Mouse (Mus musculus) ovary, adult 18-20 months (tissue): ENCODE results near the gene Gm21762.
"Not testable (repeated sequence)": the region's sequence is repeated elsewhere in the genome, so short reads cannot be mapped to it uniquely, and the experiment has no call there.

Experiments used
- DNase-seq: peaks from one replicate; pipeline ENCODE4 v3.0.0; 2022; ENCODE audit warnings: low spot score, mixed read lengths

Gene Gm21762

DNA sequence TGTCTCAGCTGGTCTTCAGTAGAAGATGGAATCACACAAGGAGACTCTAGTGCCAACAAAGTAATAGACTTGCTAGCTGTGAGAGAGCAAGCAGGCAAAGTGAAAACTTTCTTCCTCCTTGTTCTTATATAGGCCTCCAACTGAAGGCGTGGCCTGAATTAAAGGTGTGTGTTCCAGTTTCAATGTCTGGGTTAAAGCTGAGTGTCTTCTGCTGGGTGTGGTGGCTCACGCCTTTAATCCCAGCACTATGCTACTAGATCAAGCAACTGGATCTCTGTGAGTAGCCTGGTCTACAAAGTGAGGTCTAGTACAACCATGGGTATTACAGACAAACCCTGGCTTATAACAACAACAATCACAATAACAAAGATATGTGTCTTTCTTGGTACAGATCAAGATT, at the start of gene Gm21762:
Gene Gm21762, minus strand, starts transcription at position 101 of the 400 bp plus-strand sequence.
- not testable (repeated sequence) for DNase-seq

DNA sequence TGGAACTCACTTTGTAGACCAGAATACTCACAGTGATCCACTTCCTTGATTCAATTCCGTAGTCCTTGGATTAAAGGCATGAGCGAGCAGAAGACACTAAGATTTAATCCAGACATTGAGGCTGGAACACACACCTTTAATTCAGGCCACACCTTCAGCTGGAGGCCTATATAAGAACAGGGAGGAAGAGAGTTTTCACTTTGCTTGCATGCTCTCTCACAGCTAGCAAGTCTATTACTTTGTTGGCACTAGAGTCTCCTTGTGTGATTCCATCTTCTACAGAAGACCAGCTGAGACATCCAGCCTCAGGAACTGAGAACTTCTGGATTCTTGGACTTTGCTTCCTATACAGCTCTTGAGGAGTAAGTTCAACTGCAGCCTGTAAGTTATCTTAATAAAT, 47.1 kb upstream of the Gm21762 start, which contains the start of gene AF067061:
Gene AF067061, plus strand, starts transcription at position 245 of the 400 bp plus-strand sequence.
- DNase-seq = not testable (repeated sequence)

DNA sequence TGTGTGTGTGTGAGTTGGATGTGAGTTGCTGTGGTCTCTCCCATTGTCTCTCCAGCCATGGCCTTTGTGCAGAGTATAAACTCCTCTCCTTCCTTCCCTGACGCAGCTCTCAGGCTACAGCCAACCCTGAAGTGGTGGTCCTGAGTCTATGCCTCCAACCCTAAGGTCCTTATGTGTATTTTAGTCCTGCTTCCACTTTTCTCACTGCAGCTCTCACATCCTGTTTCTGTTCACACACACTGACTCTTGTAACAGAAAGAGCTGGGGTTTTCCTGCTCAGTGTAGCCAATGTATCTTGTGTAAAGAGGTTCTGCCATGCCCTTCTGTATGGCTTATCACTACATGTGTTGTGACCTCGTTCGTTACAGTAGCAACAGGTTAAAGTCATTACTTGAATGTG, 44.0 kb upstream of the Gm21762 start:
- DNase-seq = not testable (repeated sequence)

DNA sequence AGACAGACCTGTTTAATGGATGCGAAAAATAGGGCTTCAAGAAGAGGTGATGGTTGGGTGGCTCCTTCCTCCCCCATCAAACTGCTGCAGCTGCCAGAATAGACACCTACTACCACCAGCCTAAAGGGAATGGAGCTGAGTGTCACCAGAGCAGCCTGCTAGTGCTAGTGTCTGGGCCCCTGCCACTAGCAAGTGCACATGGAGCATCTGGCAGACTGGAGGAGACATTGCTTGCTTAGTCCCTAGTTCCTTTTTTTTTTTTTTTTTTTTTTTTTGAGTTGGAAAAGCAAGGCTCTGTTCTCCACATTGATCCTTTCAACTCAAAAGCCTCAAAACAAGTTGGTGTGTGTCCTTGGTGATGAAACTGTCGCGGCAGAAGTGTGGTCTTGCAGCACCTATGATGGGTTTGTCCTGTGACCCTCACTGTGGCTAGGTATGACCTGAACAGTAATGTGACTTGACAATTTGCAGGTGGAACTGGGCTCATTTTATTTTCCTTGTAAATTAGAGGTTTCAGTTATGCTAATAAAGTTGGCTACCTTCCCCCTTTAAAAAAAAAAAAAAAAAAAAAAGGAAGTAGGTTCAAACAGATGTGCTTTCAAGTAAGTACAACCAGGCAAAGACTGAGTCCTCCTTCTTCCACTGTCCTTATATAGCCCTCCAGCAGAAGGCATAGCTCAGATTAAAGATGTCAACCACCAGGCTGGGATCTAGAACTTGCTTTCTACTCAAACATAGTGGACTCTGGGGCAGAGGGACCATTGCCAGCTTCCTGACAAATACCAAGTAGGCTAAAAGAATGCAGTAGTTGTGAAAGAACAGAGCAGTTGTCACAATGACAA, 43.3 kb upstream of the Gm21762 start:
- not testable (repeated sequence) for DNase-seq

DNA sequence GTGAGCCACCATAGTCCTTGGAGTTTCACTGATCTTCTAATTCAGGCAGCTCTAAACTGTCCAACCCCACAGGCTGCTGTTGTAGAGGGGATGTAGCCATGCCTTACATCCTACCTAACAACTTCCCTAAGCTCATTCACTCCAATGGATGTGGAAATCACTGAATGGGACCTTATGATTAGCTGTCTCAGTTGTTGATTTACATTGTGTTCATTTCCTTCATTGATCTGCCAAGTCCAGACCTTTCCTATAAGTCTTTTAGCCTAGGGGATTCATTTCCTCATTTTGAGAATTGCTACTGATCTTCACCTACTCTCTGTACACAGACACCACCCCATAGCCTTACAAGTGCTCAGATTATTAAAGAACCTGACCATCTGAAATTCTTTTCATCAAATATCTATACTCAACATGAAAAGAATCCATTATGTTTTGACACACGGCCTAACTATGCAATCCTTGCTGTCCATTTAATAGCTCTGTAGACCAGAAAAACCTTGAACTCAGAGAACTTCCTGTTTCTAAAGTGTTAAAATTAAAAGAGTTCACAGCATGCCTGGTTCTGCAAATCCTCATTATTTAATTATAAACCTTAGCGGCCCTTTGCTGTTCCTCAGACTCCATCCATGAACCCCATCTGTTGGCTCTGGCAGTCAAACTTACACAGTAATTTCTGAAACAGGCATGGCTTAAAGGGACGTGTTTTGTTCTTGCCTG, 35.6 kb upstream of the Gm21762 start:
- DNase-seq = not testable (repeated sequence)

DNA sequence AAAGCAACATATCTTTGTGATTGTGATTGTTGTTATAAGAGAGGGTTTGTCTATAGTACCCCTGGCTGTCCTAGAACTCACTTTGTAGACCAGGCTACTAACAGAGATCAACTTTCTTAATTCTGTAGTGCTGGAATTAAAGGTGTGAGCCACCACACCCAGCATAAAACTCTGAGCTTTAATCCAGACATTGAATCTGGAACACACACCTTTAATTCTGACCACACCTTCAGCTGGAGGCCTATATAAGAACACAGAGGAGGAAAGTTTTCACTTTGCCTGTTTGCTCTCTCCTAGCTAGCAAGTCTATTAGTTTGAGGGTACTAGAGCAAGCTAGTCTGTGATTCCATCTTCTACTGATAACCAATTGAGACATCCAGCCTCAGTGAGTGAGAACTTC, 23.1 kb upstream of the Gm21762 start, which contains the start of gene Gm21731:
Gene Gm21731, plus strand, starts transcription at position 301 of the 400 bp plus-strand sequence.
- not testable (repeated sequence) for DNase-seq

DNA sequence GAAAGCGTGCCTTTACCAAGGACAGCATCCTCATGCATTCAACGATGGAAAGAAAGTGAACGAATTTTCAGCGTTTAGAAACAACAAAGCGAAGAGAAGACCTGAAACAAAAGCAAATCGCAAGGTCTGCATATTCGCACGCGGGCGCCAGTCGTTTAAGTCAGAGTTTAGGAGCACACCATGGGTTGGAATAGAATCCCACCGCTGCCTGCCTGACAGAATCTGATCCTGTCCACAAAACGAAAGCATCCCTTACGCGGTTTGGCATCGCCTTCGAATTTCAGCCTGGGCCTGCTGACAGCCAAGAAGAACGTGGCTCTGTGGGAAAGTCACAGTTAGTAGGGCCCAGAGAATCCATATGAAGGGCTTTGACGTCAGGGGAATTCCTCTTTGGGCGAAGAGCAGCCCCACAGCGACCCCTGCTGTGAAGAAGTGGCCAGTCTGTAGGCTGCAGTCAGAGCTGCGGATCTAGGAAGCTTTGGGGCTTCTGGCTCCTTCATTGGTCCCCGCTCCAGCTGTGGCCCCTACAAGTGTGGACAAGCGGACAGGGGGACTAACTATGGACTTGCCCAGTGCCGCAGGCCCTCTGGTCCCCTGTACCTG, 16.8 kb upstream of the Gm21762 start:
- DNase-seq = not testable (repeated sequence)

DNA sequence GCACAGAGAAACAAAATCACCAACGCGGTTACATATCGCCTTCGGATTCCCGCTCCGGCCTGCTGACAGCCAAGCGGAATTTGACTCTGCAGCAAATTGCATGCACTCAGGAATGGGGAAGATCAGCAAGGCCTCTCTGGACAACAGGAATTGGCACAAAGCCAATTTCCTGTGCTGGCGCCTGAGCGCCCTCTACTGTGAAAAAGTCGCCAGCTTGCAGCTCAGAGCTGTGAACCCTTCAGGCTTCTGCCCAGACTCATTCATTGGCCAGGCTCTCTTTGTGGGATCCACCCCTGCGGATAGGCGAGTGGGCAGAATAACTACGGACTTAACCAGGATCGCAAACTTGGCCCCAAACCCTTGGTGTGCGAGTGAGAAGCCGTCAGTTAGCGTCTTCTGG, 16.1 kb upstream of the Gm21762 start:
- DNase-seq = not testable (repeated sequence)

DNA sequence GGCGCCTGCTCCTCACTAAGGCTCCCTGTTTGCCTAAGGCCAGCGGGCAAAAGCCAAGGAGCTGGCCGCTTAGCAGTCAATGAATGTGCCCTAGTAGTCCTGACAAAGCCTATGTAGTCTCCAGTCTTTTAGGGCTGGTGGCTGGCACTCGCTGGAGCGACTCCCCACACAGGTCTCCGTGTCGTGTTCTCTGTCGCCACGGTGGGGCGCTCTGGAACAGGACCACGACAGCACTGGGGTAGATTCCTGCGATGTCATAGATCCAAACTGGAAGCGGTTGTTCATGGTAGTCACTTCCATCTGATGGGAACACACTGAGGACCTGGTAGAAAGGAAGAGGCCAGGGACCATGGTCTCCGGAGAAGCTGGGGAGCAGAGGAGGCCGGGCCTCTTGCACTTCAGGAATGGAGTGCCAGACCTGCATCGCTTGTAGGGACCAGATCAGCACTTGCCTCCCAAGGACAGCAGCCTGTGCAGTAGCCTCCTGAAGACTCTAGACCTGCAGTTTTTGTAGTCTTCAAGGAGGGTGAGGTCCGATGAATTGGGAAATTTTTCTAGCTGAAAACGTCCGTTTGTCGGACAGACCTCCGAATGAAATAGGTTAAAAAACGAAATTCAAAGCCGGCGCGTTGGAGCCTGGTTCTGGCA, 7.4 kb upstream of the Gm21762 start:
- not testable (repeated sequence) for DNase-seq

DNA sequence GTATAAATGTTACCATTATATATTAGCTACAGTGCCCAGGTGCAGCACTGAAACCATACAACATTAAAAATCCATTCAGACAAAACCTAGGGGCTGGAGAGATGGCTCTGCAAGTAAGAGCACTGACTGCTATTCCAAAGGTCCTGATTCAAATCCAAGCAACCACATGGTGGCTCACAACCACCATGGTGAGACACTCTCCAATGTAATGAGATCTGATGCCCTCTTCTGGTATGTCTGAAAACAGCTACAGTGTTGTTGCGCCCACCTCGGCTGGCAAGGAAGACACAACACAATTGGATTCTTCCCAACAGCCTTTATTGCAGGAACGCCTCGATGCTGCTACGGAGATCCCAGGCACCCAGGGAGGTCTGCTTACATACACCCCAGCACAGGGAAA, 5.2 kb upstream of the Gm21762 start:
- DNase-seq = not testable (repeated sequence)

DNA sequence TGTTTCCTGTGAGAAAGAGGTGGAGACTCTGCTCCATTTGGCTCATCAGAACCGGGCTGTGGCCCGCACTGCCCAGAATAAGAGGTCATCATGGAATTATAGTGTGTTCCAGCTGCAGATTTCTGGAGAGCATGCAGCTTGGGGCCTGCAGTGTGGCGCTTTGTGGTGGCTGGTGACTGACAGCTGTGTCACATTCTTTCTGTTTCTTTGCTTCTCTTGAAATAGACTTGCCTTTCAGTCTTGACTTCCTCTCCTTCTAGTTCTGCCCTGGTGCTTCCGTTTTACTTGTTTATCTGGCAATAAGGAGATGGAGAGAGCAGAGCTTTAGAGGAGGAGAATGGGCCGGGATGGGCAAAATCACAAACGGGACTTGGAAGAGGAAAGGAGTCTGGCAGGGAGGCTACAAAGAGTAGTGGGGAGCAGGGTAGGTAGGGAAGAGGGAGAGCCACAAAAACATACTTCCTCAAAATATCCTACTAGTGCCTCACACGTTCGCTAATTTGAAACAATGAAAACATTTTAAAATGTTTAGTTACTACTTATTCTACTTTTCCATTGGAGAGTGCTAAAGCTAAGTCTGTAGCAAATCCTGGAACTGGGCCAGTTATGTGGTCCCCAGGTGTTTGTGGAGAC, 19.4 kb downstream of the Gm21762 start:
- DNase-seq = not testable (repeated sequence)

DNA sequence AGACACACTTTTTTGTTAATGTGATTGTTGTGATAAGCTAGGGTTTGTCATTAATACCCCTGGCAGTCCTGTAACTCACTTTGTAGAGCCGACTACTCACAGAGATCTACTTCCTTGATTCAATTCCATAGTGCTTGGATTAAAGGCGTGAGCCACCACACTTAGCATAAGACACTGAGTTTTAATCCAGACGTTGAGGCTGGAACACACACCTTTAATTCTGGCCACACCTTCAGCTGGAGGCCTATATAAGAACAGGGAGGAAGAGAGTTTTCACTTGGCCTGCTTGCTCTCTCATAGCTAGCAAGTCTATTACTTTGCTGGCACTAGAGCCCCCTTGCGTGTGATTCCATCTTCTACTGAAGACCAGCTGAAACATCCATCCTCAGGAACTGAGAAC, 43.6 kb downstream of the Gm21762 start, which contains the start of gene Gm21818:
Gene Gm21818, plus strand, starts transcription at position 301 of the 400 bp plus-strand sequence.
- DNase-seq = not testable (repeated sequence)

DNA sequence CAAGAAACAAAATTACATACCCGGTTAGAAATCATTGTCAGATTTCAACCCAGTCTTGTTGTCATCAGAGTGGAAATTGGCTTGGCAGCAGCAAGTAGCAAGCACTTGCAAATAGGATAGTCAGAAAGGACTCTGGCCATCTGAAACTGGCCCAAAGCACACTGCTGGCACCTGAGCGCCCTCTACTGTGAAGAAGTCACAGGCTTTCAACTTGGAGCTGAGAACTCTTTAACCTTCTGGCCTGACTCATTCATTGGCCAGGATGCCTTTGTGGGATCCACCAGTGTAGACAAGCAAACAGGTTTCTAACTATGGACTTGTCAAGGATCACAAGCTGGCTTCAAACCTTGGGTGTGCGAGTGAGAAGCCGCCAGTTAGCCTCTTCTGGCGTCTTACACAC, 47.4 kb downstream of the Gm21762 start:
- DNase-seq = not testable (repeated sequence)
